Mouse (Mus musculus): ENCODE data around the gene Pdzd2.

- TF ChIP-seq GATA1 (IDR thresholded peaks at IDR 0.05; ENCODE audit: borderline replicate concordance, low read length) (no peak), FLI1 (IDR thresholded peaks at IDR 0.05; ENCODE audit: low read length) (no peak)
Observed at GRCm38 (mm10) chr15:12735208-12735607, 4.5 kb downstream of the Pdzd2 start.

All from megakaryocyte, embryonic 14.5 days (primary cell).